ENCODE assay signal across 7 mouse cellular contexts in the genomic region with DNA sequence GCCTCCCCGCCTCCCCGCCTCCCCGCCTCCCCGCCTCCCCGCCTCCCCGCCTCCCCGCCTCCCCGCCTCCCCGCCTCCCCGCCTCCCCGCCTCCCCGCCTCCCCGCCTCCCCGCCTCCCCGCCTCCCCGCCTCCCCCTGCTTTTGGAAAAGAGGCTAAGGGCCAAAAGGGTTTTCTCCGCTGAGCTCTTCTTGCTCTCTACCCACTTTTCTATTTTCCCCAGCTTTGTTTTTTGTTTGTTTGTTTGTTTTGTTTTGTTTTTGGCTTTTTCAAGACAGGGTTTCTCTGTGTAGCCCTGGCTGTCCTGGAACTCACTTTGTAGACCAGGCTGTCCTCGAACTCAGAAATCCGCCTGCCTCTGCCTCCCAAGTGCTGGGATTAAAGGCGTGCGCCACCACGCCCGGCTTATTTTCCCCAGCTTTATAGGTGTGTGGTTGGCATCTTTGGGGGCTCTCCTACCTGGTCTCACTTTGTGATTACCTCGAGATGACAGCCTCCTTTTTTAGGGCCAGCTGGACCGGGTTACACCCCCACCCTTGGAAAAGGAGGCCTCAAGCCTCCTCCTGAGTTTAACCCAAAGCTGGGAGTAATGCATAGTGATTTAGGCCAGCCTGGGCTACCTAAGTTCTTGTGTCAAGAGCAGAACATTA. TPM values are rescaled to one million over a fixed set of nuclear protein-coding genes. Genes with fewer than 3 reads are reported as not detected.
DNase-seq lines count a peak whose midpoint lies in the region; ATAC-seq and TF ChIP-seq lines count a peak whose summit lies in the region.
"Not testable (repeated sequence)": the region's sequence is repeated elsewhere in the genome, so short reads cannot be mapped to it uniquely, and the experiment has no call there.

No protein-coding gene starts in this region.

- not testable (repeated sequence) for H3K9ac ChIP-seq in forebrain, postnatal 0 days; hindbrain, embryonic 16.5 days (ENCODE audit: low read depth, low read length); lung, postnatal 0 days (replicated peaks; ENCODE audit: low read depth); neural tube, embryonic 14.5 days (replicated peaks; ENCODE audit: low read depth, low read length)

- not testable (repeated sequence) for TF ChIP-seq CTCF in cortical plate, adult 2 months (IDR thresholded peaks at IDR 0.05; ENCODE audit: extremely low read depth, insufficient read depth, low read length); forebrain, postnatal 0 days (IDR thresholded peaks at IDR 0.05; ENCODE audit: low read depth); lung, postnatal 0 days (IDR thresholded peaks at IDR 0.05)

- not testable (repeated sequence) for TF ChIP-seq EP300 in lung, postnatal 0 days (IDR thresholded peaks at IDR 0.05)

- H3K4me1 ChIP-seq in cortical plate, adult 2 months (ENCODE audit: control insufficient read depth, insufficient read depth, low read length); forebrain, postnatal 0 days (ENCODE audit: insufficient read depth); hindbrain, embryonic 16.5 days (ENCODE audit: control insufficient read depth, insufficient read depth, low read depth, low read length); limb, embryonic 10.5 days; lung, postnatal 0 days (ENCODE audit: insufficient read depth, low read depth, low read length); neural tube, embryonic 14.5 days (ENCODE audit: control insufficient read depth, insufficient read depth, low read length): not testable (repeated sequence)

- DNase-seq in ZHBTc4 (ENCODE audit: low read depth, low spot score), result peak; percentile 30
- not testable (repeated sequence) for DNase-seq in forebrain, postnatal 0 days; limb, embryonic 10.5 days (ENCODE audit: low spot score)
- DNase-seq in lung, postnatal 0 days (ENCODE audit: low spot score), result peak; percentile 32

- H3K36me3 ChIP-seq in forebrain, postnatal 0 days (ENCODE audit: insufficient read depth); hindbrain, embryonic 16.5 days (ENCODE audit: control insufficient read depth, insufficient read depth, low read length); limb, embryonic 10.5 days; lung, postnatal 0 days (ENCODE audit: insufficient read depth, low read length); neural tube, embryonic 14.5 days (ENCODE audit: control insufficient read depth, insufficient read depth, low read length): not testable (repeated sequence)

- peak overlapping the region; percentile 72; the same call in 1 of the 2 replicates for H3K4me3 ChIP-seq in cortical plate, adult 2 months (ENCODE audit: insufficient read depth, low read length)
- peak overlapping the region; percentile 63; the same call in 1 of the 2 replicates for H3K4me3 ChIP-seq in forebrain, postnatal 0 days (ENCODE audit: low read depth, low read length)
- peak overlapping the region; percentile 71 for H3K4me3 ChIP-seq in hindbrain, embryonic 16.5 days (ENCODE audit: low read length)
- H3K4me3 ChIP-seq in limb, embryonic 10.5 days, result 0 out of 2 replicates have a peak overlapping the region, but pooled peaks have one; percentile 71
- not testable (repeated sequence) for H3K4me3 ChIP-seq in lung, postnatal 0 days (ENCODE audit: low read depth, low read length); neural tube, embryonic 14.5 days (ENCODE audit: low read depth, low read length)

- ATAC-seq in forebrain, postnatal 0 days, result peak; percentile 16; the same call in 1 of the 2 replicates
- ATAC-seq in hindbrain, embryonic 16.5 days, result peak; percentile 55
- ATAC-seq in lung, postnatal 0 days, result not testable (repeated sequence)
- peak; percentile 47; the same call in 1 of the 2 replicates for ATAC-seq in neural tube, embryonic 14.5 days (ENCODE audit: low read depth)

- not testable (repeated sequence) for H3K4me2 ChIP-seq in forebrain, postnatal 0 days (ENCODE audit: low read depth); hindbrain, embryonic 16.5 days (ENCODE audit: low read length); lung, postnatal 0 days (replicated peaks; ENCODE audit: low read depth, low read length); neural tube, embryonic 14.5 days (ENCODE audit: low read depth, low read length)

- not testable (repeated sequence) for TF ChIP-seq POLR2A in cortical plate, adult 2 months (IDR thresholded peaks at IDR 0.05; ENCODE audit: extremely low read depth, insufficient read depth, low read length)

- not testable (repeated sequence) for H3K27ac ChIP-seq in cortical plate, adult 2 months (ENCODE audit: insufficient read depth, low read length); forebrain, postnatal 0 days (ENCODE audit: low read depth, low read length); hindbrain, embryonic 16.5 days (ENCODE audit: low read depth, low read length); limb, embryonic 10.5 days; lung, postnatal 0 days (ENCODE audit: low read length); neural tube, embryonic 14.5 days (ENCODE audit: low read depth, low read length)

- 75% methylated on average over 8 of the region's 25 CpGs for WGBS in forebrain, postnatal 0 days
- 71% methylated on average over 10 of the region's 25 CpGs for WGBS in hindbrain, embryonic 16.5 days
- WGBS in limb, embryonic 10.5 days, result 78% methylated on average over 9 of the region's 25 CpGs
- 77% methylated on average over 6 of the region's 25 CpGs for WGBS in lung, postnatal 0 days
- WGBS in neural tube, embryonic 14.5 days, result 71% methylated on average over 9 of the region's 25 CpGs

- H3K27me3 ChIP-seq in forebrain, postnatal 0 days (ENCODE audit: insufficient read depth, low read length); hindbrain, embryonic 16.5 days (replicated peaks; ENCODE audit: control insufficient read depth, insufficient read depth, low read length); lung, postnatal 0 days (replicated peaks; ENCODE audit: insufficient read depth, low read length); neural tube, embryonic 14.5 days (ENCODE audit: control insufficient read depth, insufficient read depth, low read length): not testable (repeated sequence)
- peaks cover 39% of the 10 kb centered on the region for H3K27me3 ChIP-seq in limb, embryonic 10.5 days (ENCODE audit: low read depth, poor library complexity, severe bottlenecking)

- not testable (repeated sequence) for H3K9me3 ChIP-seq in forebrain, postnatal 0 days (ENCODE audit: low read length); hindbrain, embryonic 16.5 days (ENCODE audit: control insufficient read depth, low read length); limb, embryonic 10.5 days (replicated peaks); lung, postnatal 0 days (ENCODE audit: low read length); neural tube, embryonic 14.5 days (ENCODE audit: control insufficient read depth, low read length)

RNA-seq across cellular contexts. Expression of gene Syap1, which starts 0.5 kb away (rescaled TPM):
- 24.1 and 26.0 TPM in 2 replicates for polyA plus RNA-seq in cortical plate, adult 2 months (2012; rRNA removed)
- 48.2 and 50.5 TPM in 2 replicates for total RNA-seq in forebrain, postnatal 0 days (2014; rRNA removed)
- 40.7 and 42.2 TPM in 2 replicates for polyA plus RNA-seq in forebrain, postnatal 0 days (2015; fragmentation: Nextera tagmentation; extraction: Ambion mirVana)
- 31.4 and 33.7 TPM in 2 replicates for polyA plus RNA-seq in hindbrain, embryonic 16.5 days (2015; fragmentation: Nextera tagmentation; extraction: Ambion mirVana)
- polyA plus RNA-seq in limb, embryonic 10.5 days (2016; fragmentation: Nextera tagmentation; extraction: Ambion mirVana), result 23.4 and 32.3 TPM in 2 replicates
- 49.9 and 56.6 TPM in 2 replicates for polyA plus RNA-seq in lung, postnatal 0 days (2015; fragmentation: Nextera tagmentation; extraction: Ambion mirVana)
- 34.6 and 39.5 TPM in 2 replicates for polyA plus RNA-seq in neural tube, embryonic 14.5 days (2014; fragmentation: Nextera tagmentation; extraction: Ambion mirVana)

RNA-seq across cellular contexts. Expression of gene Ctps2, which starts 12.3 kb away (rescaled TPM):
- polyA plus RNA-seq in cortical plate, adult 2 months (2012; rRNA removed), result 94.3 and 115 TPM in 2 replicates
- 57.9 and 75.8 TPM in 2 replicates for total RNA-seq in forebrain, postnatal 0 days (2014; rRNA removed)
- 56.4 and 67.1 TPM in 2 replicates for polyA plus RNA-seq in forebrain, postnatal 0 days (2015; fragmentation: Nextera tagmentation; extraction: Ambion mirVana)
- polyA plus RNA-seq in hindbrain, embryonic 16.5 days (2015; fragmentation: Nextera tagmentation; extraction: Ambion mirVana), result 91.1 and 99.1 TPM in 2 replicates
- 62.9 and 98.4 TPM in 2 replicates for polyA plus RNA-seq in limb, embryonic 10.5 days (2016; fragmentation: Nextera tagmentation; extraction: Ambion mirVana)
- polyA plus RNA-seq in lung, postnatal 0 days (2015; fragmentation: Nextera tagmentation; extraction: Ambion mirVana), result 62.0 and 73.1 TPM in 2 replicates
- polyA plus RNA-seq in neural tube, embryonic 14.5 days (2014; fragmentation: Nextera tagmentation; extraction: Ambion mirVana), result 93.3 and 101 TPM in 2 replicates

RNA-seq across cellular contexts. Expression of gene Txlng, which starts 59.4 kb away (rescaled TPM):
- 15.6 and 16.0 TPM in 2 replicates for polyA plus RNA-seq in cortical plate, adult 2 months (2012; rRNA removed)
- 15.3 and 18.7 TPM in 2 replicates for total RNA-seq in forebrain, postnatal 0 days (2014; rRNA removed)
- 10.2 and 10.9 TPM in 2 replicates for polyA plus RNA-seq in forebrain, postnatal 0 days (2015; fragmentation: Nextera tagmentation; extraction: Ambion mirVana)
- polyA plus RNA-seq in hindbrain, embryonic 16.5 days (2015; fragmentation: Nextera tagmentation; extraction: Ambion mirVana), result 11.8 and 12.3 TPM in 2 replicates
- 16.0 and 16.1 TPM in 2 replicates for polyA plus RNA-seq in limb, embryonic 10.5 days (2016; fragmentation: Nextera tagmentation; extraction: Ambion mirVana)
- polyA plus RNA-seq in lung, postnatal 0 days (2015; fragmentation: Nextera tagmentation; extraction: Ambion mirVana), result 11.5 and 14.3 TPM in 2 replicates
- polyA plus RNA-seq in neural tube, embryonic 14.5 days (2014; fragmentation: Nextera tagmentation; extraction: Ambion mirVana), result 13.6 and 15.0 TPM in 2 replicates
